Mouse (Mus musculus) lung, embryonic 14.5 days (tissue): ENCODE data around the gene 1700001C19Rik. TPM values are rescaled to one million over a fixed set of nuclear protein-coding genes. Genes with fewer than 3 reads are reported as not detected.

Experiments used
- ATAC-seq: fragments of 200-750 bp; cut with Nextera tagmentation; 2 replicates; pipeline ENCODE4 v1.8.0; 2017; ENCODE audit warnings: mild to moderate bottlenecking, moderate TSS enrichment, moderate library complexity; ENCODE audit not compliant: insufficient read depth
- DNase-seq: peaks from one replicate; pipeline ENCODE4 v3.0.0-alpha.2; 2015
- H3K27ac ChIP-seq: fragments of 300-500 bp; sonication (generic); 2 replicates; pipeline ENCODE4 v1.5.1; 2014; ENCODE audit warnings: low read depth, mild to moderate bottlenecking, moderate library complexity
- H3K27me3 ChIP-seq: fragments of 300-500 bp; sonication (generic); 2 replicates; pipeline ENCODE4 v1.6.1; 2014; ENCODE audit warnings: low read length, control low read depth; ENCODE audit not compliant: insufficient read depth
- H3K36me3 ChIP-seq: fragments of 300-500 bp; sonication (generic); 2 replicates; pipeline ENCODE4 v1.6.1; 2014; ENCODE audit warnings: control low read depth; ENCODE audit not compliant: insufficient read depth
- H3K4me1 ChIP-seq: fragments of 300-500 bp; sonication (generic); 2 replicates; pipeline ENCODE4 v1.6.1; 2014; ENCODE audit warnings: antibody characterized with exemption, control low read depth; ENCODE audit not compliant: insufficient read depth
- H3K4me2 ChIP-seq: fragments of 300-500 bp; sonication (generic); 2 replicates; pipeline ENCODE4 v1.6.1; 2014; ENCODE audit warnings: mild to moderate bottlenecking
- H3K4me3 ChIP-seq: fragments of 300-500 bp; sonication (generic); 2 replicates; pipeline ENCODE4 v1.5.1; 2014; ENCODE audit warnings: low read depth, low read length
- H3K9ac ChIP-seq: fragments of 300-500 bp; sonication (generic); 2 replicates; pipeline ENCODE4 v1.6.1; 2014
- H3K9me3 ChIP-seq: fragments of 300-500 bp; sonication (generic); 2 replicates; pipeline ENCODE4 v1.6.1; 2016; ENCODE audit warnings: low read depth, low read length, control low read depth
- CTCF ChIP-seq: IDR thresholded peaks from 2 replicates; pipeline ENCODE4 v1.5.1; 2016; ENCODE audit warnings: antibody characterized with exemption, low read depth
- whole genome bisulfite sequencing: fragments of 180-500 bp; shearing (Covaris S2); extraction: QIAGEN DNeasy Blood & Tissue Kit; methylation state at CpG from one replicate; pipeline ENCODE4 v1.1.7; 2014; 5-methylcytosine and 5-hydroxymethylcytosine counted together
- polyA plus RNA-seq: library from polyadenylated mRNA; unstranded; fragments of >200 nt; fragmentation: Nextera tagmentation; extraction: Ambion mirVana; gene quantifications from 2 replicates; pipeline ENCODE4 v1.2.1, GENCODE M21; 2014

The 1700001C19Rik gene
- polyA plus RNA-seq, 1 experiment from 2014 or later, result 0.13 TPM

DNA sequence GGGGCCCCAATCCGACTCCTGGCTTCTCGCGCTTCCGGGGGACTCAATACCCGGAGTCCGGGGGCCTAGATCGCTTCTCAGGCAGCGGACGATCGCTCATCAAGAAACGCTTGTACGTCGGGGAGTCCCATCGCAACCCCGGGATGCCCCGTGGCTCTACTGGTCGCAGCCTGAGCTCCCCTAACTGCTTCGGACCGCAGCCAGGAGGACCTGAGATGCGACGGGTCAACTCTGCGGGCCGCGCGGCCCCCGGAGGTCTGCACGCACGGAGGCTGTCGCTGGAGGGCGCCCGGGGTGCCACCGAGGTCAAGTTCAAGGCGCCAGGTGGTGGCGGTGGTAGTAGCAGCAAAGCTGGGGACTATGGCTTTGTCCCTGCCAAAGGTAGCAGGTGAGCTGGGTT is 31.3 kb upstream of the 1700001C19Rik start:
- H3K9me3 ChIP-seq, result no peaks in the 10 kb centered on the region
- peaks cover 28% of the 10 kb centered on the region for H3K27me3 ChIP-seq
- no peak; the same call in 1 of the 2 replicates for TF ChIP-seq CTCF
- peaks cover 4% of the 10 kb centered on the region; the same call in 1 of the 2 replicates for H3K36me3 ChIP-seq
- ATAC-seq, result no peak
- H3K9ac ChIP-seq, result peak overlapping the region; percentile 13
- H3K4me3 ChIP-seq, result peak overlapping the region; percentile 24
- no peak for DNase-seq
- no peak overlapping the region for H3K27ac ChIP-seq
- WGBS, result 17% methylated on average over 34 of the region's 34 CpGs
- peak overlapping the region; percentile 51 for H3K4me2 ChIP-seq
- 0 out of 2 replicates have a peak, but pooled peaks cover 4% of the 10 kb centered on the region for H3K4me1 ChIP-seq

DNA sequence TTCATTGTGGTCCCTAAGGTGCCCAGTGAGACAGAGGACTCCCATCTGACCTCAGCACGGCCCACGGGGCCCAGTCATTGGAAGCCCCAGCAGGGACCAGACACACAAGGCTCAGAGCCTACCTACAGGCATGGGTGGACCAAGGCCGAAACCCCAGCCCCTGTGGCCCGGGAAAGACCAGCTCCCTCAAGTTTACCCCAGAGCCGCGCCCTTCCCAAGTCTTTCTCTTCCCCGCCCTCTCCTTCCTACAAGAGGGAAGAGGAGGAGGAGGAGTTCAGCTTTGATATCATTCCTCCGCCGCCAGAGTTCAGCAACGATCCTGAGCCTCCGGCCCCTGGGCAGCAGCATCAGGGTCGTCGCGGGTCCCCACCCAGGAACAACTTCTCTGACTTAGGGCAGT is 30.9 kb upstream of the 1700001C19Rik start:
- Histone ChIP-seq H3K4me1 (0 out of 2 replicates have a peak, but pooled peaks cover 8% of the 10 kb centered on the region), H3K27ac (no peak overlapping the region), H3K36me3 (peaks cover 4% of the 10 kb centered on the region; the same call in 1 of the 2 replicates), H3K9ac (peak overlapping the region; percentile 13; the same call in 1 of the 2 replicates), H3K4me2 (peak overlapping the region; percentile 51), H3K27me3 (peaks cover 28% of the 10 kb centered on the region), H3K9me3 (no peaks in the 10 kb centered on the region), H3K4me3 (peak overlapping the region; percentile 24)
- no peak for DNase-seq
- TF ChIP-seq CTCF, result no peak
- no peak for ATAC-seq
- WGBS, result 21% methylated on average over 14 of the region's 14 CpGs

DNA sequence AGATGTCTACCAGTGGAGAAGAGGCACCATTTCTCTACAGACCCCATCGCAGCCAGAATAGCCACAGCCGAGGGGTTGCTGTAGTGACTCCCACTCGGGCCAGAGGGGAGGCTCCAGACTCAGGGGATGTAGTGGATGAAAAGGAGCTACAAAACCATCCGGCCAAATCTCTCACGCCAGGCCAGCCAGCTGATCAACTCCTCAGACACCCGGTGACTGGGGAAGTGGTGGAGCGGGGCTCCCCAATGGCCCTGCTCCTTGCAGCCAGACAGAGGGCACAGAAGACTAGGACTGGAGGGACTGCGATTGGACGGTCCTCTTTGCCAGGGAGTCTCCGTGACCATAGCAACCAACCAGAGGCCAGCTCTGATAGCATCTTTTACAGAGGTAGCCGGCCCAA is 30.5 kb upstream of the 1700001C19Rik start:
- no peak for TF ChIP-seq CTCF
- DNase-seq, result no peak
- Histone ChIP-seq H3K9ac (no peak overlapping the region), H3K27me3 (peaks cover 28% of the 10 kb centered on the region), H3K36me3 (peaks cover 4% of the 10 kb centered on the region; the same call in 1 of the 2 replicates), H3K4me3 (no peak overlapping the region), H3K9me3 (no peaks in the 10 kb centered on the region), H3K4me1 (0 out of 2 replicates have a peak, but pooled peaks cover 9% of the 10 kb centered on the region), H3K27ac (no peak overlapping the region), H3K4me2 (no peak overlapping the region)
- WGBS, result 64% methylated on average over 11 of the region's 11 CpGs
- ATAC-seq, result no peak

DNA sequence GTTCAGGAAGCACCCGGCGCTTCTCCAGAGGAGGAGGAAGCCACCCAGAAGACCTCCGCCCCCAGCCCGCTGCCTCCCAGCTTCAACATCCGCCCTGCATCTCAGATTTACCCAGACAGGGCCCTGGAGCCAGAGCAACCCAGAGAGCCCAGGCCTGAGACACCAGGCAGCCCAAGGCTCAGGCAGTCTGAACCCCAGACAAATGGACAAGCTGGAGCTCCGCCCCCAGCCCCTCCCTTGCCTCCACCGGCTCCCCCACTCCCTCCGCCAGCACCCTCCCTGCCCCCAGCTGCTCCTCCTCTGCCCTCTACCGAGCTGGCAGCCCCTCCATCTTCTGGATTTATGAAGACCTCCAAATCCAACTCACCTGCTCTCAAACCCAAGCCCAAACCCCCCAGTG is 29.1 kb upstream of the 1700001C19Rik start:
- Histone ChIP-seq H3K4me2 (no peak overlapping the region), H3K4me1 (peaks cover 17% of the 10 kb centered on the region)
- no peak for ATAC-seq

DNA sequence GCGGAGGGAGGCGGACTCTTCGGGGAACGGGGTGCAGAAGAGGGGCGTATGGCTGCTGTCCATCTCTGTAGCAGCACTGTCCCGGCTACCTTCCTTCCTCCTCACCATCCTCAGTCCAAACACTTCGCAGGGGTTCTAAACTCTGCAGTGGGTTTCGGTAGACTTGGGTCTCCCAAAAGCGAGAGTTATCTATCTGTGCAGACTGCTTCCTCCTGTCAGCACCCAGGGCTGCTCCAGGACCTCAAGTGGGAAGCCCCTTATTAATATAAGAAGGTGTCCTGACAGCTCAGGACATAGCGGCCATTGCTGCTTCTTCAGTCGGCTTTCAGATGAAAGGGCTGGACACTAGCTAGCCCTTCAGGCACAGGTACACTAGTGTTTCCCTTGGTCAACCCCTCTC is 27.8 kb upstream of the 1700001C19Rik start:
- TF ChIP-seq CTCF, result no peak
- no peak for DNase-seq

More for the DNA sequence above, 29.1 kb upstream of the 1700001C19Rik start:
- Histone ChIP-seq H3K4me3 (no peak overlapping the region), H3K27me3 (peaks cover 28% of the 10 kb centered on the region), H3K36me3 (peaks cover 4% of the 10 kb centered on the region; the same call in 1 of the 2 replicates), H3K9ac (no peak overlapping the region), H3K9me3 (no peaks in the 10 kb centered on the region), H3K27ac (no peak overlapping the region)
- WGBS, result 28% methylated on average over 9 of the region's 9 CpGs
- TF ChIP-seq CTCF, result no peak
- DNase-seq, result no peak

DNA sequence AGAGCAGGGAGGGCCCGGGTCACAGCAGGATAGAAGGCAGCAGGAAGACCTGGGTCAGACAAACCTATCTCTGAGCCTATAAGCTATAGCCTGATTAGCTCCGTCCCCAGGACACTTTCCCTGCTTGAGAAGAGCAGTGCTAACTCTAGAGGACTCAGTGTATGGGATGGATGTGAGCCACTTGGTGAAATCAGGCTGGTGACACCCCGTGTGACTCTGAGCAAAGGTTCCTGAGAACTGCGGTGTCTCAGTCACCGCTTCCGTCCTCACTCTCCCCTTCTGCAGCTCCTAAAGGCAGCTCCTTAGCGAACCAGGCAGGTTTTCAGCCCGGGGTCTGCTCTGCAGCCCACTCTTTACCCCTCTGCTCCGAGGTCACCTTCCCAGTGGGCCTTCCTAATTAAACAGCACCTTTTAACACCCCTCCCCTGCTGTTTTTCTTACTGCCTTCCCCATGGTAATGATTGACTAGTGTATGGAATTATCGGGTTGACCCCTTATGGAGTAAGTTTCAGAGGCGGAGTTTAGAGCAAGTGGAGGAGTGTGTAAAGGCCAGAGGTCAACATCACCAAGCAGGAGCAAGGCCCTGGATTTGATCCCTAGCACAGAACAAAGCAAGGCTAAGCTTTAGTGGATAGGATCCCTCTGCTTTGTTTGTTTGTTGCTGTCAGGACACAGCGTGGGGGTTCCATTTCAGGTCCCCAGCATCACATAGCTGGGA is 27.2 kb upstream of the 1700001C19Rik start:
- no peak overlapping the region for H3K9ac ChIP-seq
- DNase-seq (no peak), ATAC-seq (no peak)
- no peaks in the 10 kb centered on the region; the same call in 1 of the 2 replicates for H3K36me3 ChIP-seq
- TF ChIP-seq CTCF, result no peak
- H3K4me3 ChIP-seq, result no peak overlapping the region
- no peak overlapping the region for H3K27ac ChIP-seq
- WGBS, result 35% methylated on average over 12 of the region's 12 CpGs
- no peaks in the 10 kb centered on the region for H3K9me3 ChIP-seq
- H3K27me3 ChIP-seq, result peaks cover 28% of the 10 kb centered on the region
- H3K4me1 ChIP-seq, result peaks cover 14% of the 10 kb centered on the region
- H3K4me2 ChIP-seq, result no peak overlapping the region

More for the DNA sequence above, 27.8 kb upstream of the 1700001C19Rik start:
- Histone ChIP-seq H3K4me1 (peaks cover 14% of the 10 kb centered on the region), H3K9ac (no peak overlapping the region), H3K27ac (no peak overlapping the region), H3K4me2 (no peak overlapping the region), H3K36me3 (no peaks in the 10 kb centered on the region; the same call in 1 of the 2 replicates), H3K9me3 (no peaks in the 10 kb centered on the region), H3K4me3 (no peak overlapping the region), H3K27me3 (peaks cover 28% of the 10 kb centered on the region)
- no peak for ATAC-seq
- WGBS, result 65% methylated on average over 11 of the region's 11 CpGs

DNA sequence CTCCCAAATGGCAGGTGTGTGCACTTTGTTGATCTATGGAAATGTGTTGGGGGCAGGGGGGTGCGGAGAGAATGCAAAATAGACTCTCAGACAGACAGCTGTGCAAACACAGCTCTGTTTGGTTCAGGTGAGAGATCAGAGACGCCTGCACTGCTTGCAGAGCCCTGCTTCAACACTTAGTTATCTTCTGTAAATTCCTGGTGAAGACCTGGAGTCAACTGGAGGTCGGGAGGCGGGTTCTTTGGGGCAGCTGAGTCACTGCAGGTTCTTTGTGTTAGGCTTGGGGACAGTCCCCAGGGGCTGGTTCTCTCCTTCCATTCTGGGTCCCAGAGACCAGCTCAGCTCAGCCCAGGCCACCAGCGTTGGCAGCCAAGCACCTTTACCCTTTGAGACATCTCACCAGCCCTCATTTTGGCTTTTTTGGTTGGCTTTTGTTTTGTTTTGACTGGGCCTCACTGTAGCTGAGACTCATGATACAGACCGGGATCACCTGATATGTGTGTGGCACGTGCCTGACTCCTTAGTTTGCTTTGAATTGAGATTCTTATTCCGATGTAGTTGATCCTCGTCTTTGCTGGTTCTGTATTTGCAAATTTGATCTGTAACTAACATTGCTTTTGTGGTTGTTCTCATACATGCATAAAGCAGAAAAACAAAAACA is 25.7 kb upstream of the 1700001C19Rik start:
- DNase-seq, result peak; percentile 68
- WGBS, result 23% methylated on average over 9 of the region's 9 CpGs
- peaks cover 14% of the 10 kb centered on the region for H3K4me1 ChIP-seq
- H3K9me3 ChIP-seq, result no peaks in the 10 kb centered on the region
- peak; percentile 78 for ATAC-seq
- TF ChIP-seq CTCF, result no peak
- H3K9ac ChIP-seq, result no peak overlapping the region
- H3K36me3 ChIP-seq, result no peaks in the 10 kb centered on the region; the same call in 1 of the 2 replicates
- peak overlapping the region; percentile 75 for H3K27ac ChIP-seq
- no peak overlapping the region for H3K4me3 ChIP-seq
- no peak overlapping the region for H3K4me2 ChIP-seq
- H3K27me3 ChIP-seq, result peaks cover 16% of the 10 kb centered on the region
